Comparison of ENCODE assay signal across 9 mouse cellular contexts in the genomic region with DNA sequence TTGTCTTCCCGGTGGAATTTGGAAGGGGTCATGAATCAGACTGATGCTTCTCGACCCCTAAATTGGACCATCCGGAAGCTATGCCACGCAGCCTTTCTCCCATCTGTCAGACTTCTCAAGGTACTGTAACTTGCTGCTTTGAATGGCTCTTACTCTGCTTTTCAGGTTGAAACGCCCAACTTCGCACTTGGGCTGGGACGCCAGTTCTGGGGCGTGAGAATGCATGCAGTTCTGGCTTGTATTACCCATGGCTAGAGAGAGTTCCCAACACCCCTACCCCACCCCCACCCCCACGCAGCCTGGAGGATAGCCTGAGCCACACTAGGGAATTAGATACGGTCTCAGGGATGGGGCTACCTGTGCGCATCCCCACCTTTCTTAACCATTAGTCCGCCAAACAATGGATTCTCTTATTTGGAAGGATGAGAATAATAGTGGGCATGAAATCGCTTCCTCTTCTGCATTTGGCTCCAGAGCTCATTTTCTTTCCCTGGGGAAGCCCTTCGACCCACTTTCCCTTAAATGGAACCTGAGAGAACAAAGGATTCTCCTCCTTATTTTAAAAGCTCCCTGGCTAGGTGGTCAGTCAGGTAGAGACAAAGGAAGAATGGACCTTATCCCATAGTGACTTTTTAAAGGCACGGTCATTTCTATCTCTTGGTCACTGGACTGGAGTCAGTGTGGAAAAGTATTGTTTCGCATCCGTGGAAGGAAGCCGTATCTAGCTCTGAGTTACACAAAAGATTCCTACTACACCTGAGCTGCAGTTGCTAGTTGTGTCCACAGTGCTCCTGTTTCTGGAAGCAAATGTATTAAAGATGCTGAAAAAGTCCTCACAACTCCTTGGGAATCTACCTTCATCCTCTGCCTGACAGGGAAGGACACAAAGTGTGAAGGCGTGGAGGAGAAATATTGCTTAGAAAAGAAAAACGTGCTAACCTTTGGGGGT.
DNase-seq lines count a peak whose midpoint lies in the region; ATAC-seq and TF ChIP-seq lines count a peak whose summit lies in the region.
"Had no signal": no experiment of that assay in that cellular context is flagged by ENCODE, and none has a peak within 500 bp of the region (broad histone marks: within the 10 kb centered on the region; RNA-seq: fewer than 3 reads in every experiment).

No protein-coding gene starts in this region.

- H3K9me3 ChIP-seq in forebrain, postnatal 0 days (ENCODE audit: low read length): no peaks in the 10 kb centered on the region
- H3K9me3 ChIP-seq in limb, embryonic 15.5 days: no peaks in the 10 kb centered on the region

- H3K4me2 ChIP-seq in forebrain, postnatal 0 days (ENCODE audit: low read depth): peak overlapping the region; percentile 67
- peak overlapping the region; percentile 64 for H3K4me2 ChIP-seq in limb, embryonic 15.5 days

- peaks cover 7% of the 10 kb centered on the region; the same call in 1 of the 2 replicates for H3K4me1 ChIP-seq in forebrain, postnatal 0 days (ENCODE audit: insufficient read depth)
- peaks cover 6% of the 10 kb centered on the region for H3K4me1 ChIP-seq in limb, embryonic 15.5 days

- peak overlapping the region; percentile 48 for H3K4me3 ChIP-seq in forebrain, postnatal 0 days (ENCODE audit: low read depth, low read length)
- peak overlapping the region; percentile 37 for H3K4me3 ChIP-seq in limb, embryonic 15.5 days

- peak; percentile 32 for TF ChIP-seq CTCF in forebrain, postnatal 0 days (IDR thresholded peaks at IDR 0.05; ENCODE audit: low read depth)

- no peaks in the 10 kb centered on the region for H3K27me3 ChIP-seq in forebrain, postnatal 0 days (ENCODE audit: insufficient read depth, low read length)
- H3K27me3 ChIP-seq in limb, embryonic 15.5 days: 0 out of 2 replicates have a peak, but pooled peaks cover 5% of the 10 kb centered on the region

- DNase-seq in embryo, embryonic 10.5 days (ENCODE audit: low spot score): peak; percentile 10
- no peak for DNase-seq in embryo, embryonic 9.5 days (ENCODE audit: extremely low spot score)
- peak; percentile 1 for DNase-seq in ZHBTc4 (ENCODE audit: low read depth, low spot score)
- DNase-seq in forebrain, postnatal 0 days: peak; percentile 49
- no peak for DNase-seq in spleen, postnatal 10 days (ENCODE audit: low spot score in 2 of 2)
- no peak for DNase-seq in ovary, postnatal 36 days (ENCODE audit: low spot score)
- no peak for DNase-seq in thymus, postnatal 10 days (ENCODE audit: low spot score in 2 of 2)
- DNase-seq: adrenal gland, postnatal 25 days had no signal

- no peaks in the 10 kb centered on the region for H3K36me3 ChIP-seq in forebrain, postnatal 0 days (ENCODE audit: insufficient read depth)
- H3K36me3 ChIP-seq in limb, embryonic 15.5 days: no peaks in the 10 kb centered on the region

- 19% methylated on average over 20 of the region's 20 CpGs for WGBS in forebrain, postnatal 0 days
- 31% methylated on average over 20 of the region's 20 CpGs for WGBS in limb, embryonic 15.5 days

- peak overlapping the region; percentile 67 for H3K27ac ChIP-seq in forebrain, postnatal 0 days (ENCODE audit: low read depth, low read length)
- peak overlapping the region; percentile 57; the same call in 1 of the 2 replicates for H3K27ac ChIP-seq in limb, embryonic 15.5 days

- peak; percentile 63 for ATAC-seq in forebrain, postnatal 0 days
- ATAC-seq in limb, embryonic 15.5 days (ENCODE audit: insufficient number of reproducible peaks, low FRiP score, low TSS enrichment, low read depth): no peak

- H3K9ac ChIP-seq in forebrain, postnatal 0 days: peak overlapping the region; percentile 56
- no peak overlapping the region for H3K9ac ChIP-seq in limb, embryonic 15.5 days

Comparison
In these comparisons a context has a peak if more than half of its experiments do, and no peak if none do; other contexts are left out.
1. DNase-seq: peak in embryo, embryonic 10.5 days (single experiment), ZHBTc4 (single experiment) and forebrain, postnatal 0 days (single experiment); none in embryo, embryonic 9.5 days (single experiment), spleen, postnatal 10 days (0 of 2), ovary, postnatal 36 days (single experiment) and thymus, postnatal 10 days (0 of 2).